Mouse (Mus musculus) liver, embryonic 15.5 days (tissue): ENCODE results near the gene Ankrd23. TPM values are rescaled to one million over a fixed set of nuclear protein-coding genes. Genes with fewer than 3 reads are reported as not detected.

ENCODE experiments used
- ATAC-seq: fragments of 200-750 bp; cut with Nextera tagmentation; 2 replicates; pipeline ENCODE4 v1.8.0; 2017; ENCODE audit warnings: moderate number of reproducible peaks, mild to moderate bottlenecking, moderate library complexity; ENCODE audit not compliant: insufficient read depth
- H3K27ac ChIP-seq: fragments of 300-500 bp; sonication (generic); replicated peaks from 2 replicates; pipeline ENCODE4 v1.5.1; 2015; ENCODE audit warnings: mild to moderate bottlenecking, inconsistent platforms
- H3K27me3 ChIP-seq: fragments of 300-500 bp; sonication (generic); 2 replicates; pipeline ENCODE4 v1.6.1; 2015; ENCODE audit warnings: mild to moderate bottlenecking, inconsistent platforms
- H3K36me3 ChIP-seq: fragments of 300-500 bp; sonication (generic); replicated peaks from 2 replicates; pipeline ENCODE4 v1.6.1; 2015; ENCODE audit warnings: moderate library complexity, mild to moderate bottlenecking, inconsistent platforms
- H3K4me1 ChIP-seq: fragments of 300-500 bp; sonication (generic); replicated peaks from 2 replicates; pipeline ENCODE4 v1.6.1; 2015; ENCODE audit warnings: inconsistent platforms
- H3K4me2 ChIP-seq: fragments of 300-500 bp; sonication (generic); 2 replicates; pipeline ENCODE4 v1.6.1; 2015; ENCODE audit warnings: moderate library complexity, mild to moderate bottlenecking, inconsistent platforms
- H3K4me3 ChIP-seq: fragments of 300-500 bp; sonication (generic); replicated peaks from 2 replicates; pipeline ENCODE4 v1.5.1; 2015; ENCODE audit warnings: mild to moderate bottlenecking, inconsistent platforms
- H3K9ac ChIP-seq: fragments of 300-500 bp; sonication (generic); 2 replicates; pipeline ENCODE4 v1.6.1; 2015; ENCODE audit warnings: moderate library complexity, mild to moderate bottlenecking, inconsistent platforms
- H3K9me3 ChIP-seq: fragments of 300-500 bp; sonication (generic); replicated peaks from 2 replicates; pipeline ENCODE4 v1.6.1; 2016; ENCODE audit warnings: inconsistent platforms
- WGBS: fragments of 180-500 bp; shearing (Covaris S2); methylation state at CpG from one replicate; pipeline ENCODE4 v1.1.7; 2015; ENCODE audit warnings: mixed read lengths; ENCODE audit not compliant: insufficient replicate concordance; 5-methylcytosine and 5-hydroxymethylcytosine counted together
- microRNA-seq: library from miRNA; unstranded; fragments of <30 nt; microRNA quantifications from one replicate; pipeline ENCODE4, GENCODE M21; 2016
- polyA plus RNA-seq: library from polyadenylated mRNA; unstranded; fragments of >200 nt; fragmentation: Nextera tagmentation; extraction: Ambion mirVana; gene quantifications from 2 replicates; pipeline ENCODE4 v1.2.1, GENCODE M21; 2015

Ankrd23 gene
- polyA plus RNA-seq, 1 experiment from 2014 or later: 2.3 TPM

DNA sequence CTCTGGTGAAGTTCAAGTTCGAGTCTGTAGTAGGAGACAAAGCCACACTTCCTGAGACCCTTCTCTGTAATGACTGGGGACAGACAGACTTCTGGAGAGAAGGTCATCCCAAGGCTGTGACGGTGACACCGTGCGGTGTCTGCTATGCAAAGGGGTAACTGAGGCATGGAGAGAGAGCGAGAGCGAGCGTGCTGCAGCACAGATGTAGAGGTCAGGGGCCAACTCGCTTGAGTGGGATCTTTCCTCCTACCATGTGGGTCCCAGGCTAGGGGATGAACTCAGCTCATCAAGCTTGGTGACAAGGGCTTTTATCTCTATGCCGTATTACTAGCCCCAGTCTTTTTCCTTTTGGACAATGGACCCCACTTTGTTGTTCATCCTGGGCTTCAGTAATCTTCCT, 49.6 kb downstream of the Ankrd23 start:
- Histone ChIP-seq H3K27ac (no peak overlapping the region), H3K4me3 (no peak overlapping the region), H3K9me3 (no peaks in the 10 kb centered on the region), H3K4me2 (no peak overlapping the region), H3K27me3 (no peaks in the 10 kb centered on the region), H3K36me3 (no peaks in the 10 kb centered on the region), H3K9ac (no peak overlapping the region), H3K4me1 (0 out of 2 replicates have a peak, but pooled peaks cover 4% of the 10 kb centered on the region)
- 78% methylated on average over 9 of the region's 9 CpGs for WGBS
- no peak for ATAC-seq

DNA sequence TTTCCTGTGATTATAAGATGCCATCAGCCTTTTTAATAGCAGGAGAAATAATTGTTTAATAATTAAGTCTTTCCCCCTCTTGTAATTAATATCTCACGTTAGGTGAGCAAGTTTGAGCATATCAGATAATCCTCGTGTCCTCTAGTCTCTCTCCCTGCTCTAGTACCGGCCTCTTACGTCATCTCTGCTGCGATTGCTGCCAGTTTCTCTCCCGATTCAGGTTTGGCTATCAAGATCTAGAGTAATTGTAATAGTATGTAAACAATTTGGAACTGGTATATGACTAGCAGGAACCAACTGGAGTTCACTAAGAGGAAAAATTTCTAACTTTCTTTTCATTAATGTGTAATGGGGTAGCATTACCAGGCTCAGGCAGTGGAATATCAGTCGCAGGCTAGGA, 51.6 kb downstream of the Ankrd23 start:
- no peak overlapping the region for H3K4me3 ChIP-seq
- ATAC-seq: no peak
- no peaks in the 10 kb centered on the region for H3K36me3 ChIP-seq
- H3K9ac ChIP-seq: no peak overlapping the region
- H3K27ac ChIP-seq: no peak overlapping the region
- H3K4me1 ChIP-seq: 0 out of 2 replicates have a peak, but pooled peaks cover 4% of the 10 kb centered on the region
- H3K27me3 ChIP-seq: no peaks in the 10 kb centered on the region
- WGBS: 57% methylated on average over 7 of the region's 7 CpGs
- H3K4me2 ChIP-seq: no peak overlapping the region
- no peaks in the 10 kb centered on the region for H3K9me3 ChIP-seq

DNA sequence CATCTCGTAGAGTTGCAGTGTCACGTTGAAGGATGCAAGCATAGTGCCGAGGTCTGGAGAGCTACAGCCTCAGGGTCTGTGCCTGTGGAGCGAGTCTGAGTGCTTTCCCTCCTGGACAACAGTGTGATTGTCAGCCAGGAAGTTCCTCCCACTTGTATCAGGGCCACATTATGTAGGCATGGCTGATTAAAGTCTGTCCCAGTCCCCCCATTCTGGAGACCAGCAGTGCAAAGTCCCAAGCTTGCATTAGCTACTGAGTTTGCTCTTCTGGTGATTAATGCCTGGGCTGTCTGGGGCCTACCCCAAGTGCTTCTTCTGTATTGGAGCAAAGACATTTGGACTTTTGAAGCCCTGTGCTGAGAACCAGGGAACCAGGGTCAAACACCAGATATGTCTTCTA, 52.9 kb downstream of the Ankrd23 start:
- no peak for ATAC-seq
- 0 out of 2 replicates have a peak, but pooled peaks cover 4% of the 10 kb centered on the region for H3K4me1 ChIP-seq
- WGBS: 65% methylated on average over 4 of the region's 4 CpGs
- no peak overlapping the region for H3K27ac ChIP-seq
- H3K27me3 ChIP-seq: no peaks in the 10 kb centered on the region
- H3K9ac ChIP-seq: no peak overlapping the region
- no peaks in the 10 kb centered on the region for H3K9me3 ChIP-seq
- H3K36me3 ChIP-seq: no peaks in the 10 kb centered on the region
- H3K4me2 ChIP-seq: no peak overlapping the region
- H3K4me3 ChIP-seq: no peak overlapping the region

Small RNA genes lying within 50 kb of the gene (microRNA-seq; reads per million reads assigned to microRNA genes)
- not detected for gene Gm47280

Other genes with a start within 250 kb of the Ankrd23 start
- gene Arid5a, start 229.2 kb downstream of the Ankrd23 start, polyA plus RNA-seq: 3.5 and 4.2 TPM in 2 replicates
- gene Kansl3, start 167.7 kb downstream of the Ankrd23 start, polyA plus RNA-seq: 12.4 and 12.6 TPM in 2 replicates
- gene Fer1l5, start 164.6 kb downstream of the Ankrd23 start, polyA plus RNA-seq: 0.23 and 0.24 TPM in 2 replicates
- gene Lman2l, start 91.6 kb downstream of the Ankrd23 start, polyA plus RNA-seq: 12.6 and 14.3 TPM in 2 replicates
- 2.7 and 2.9 TPM in 2 replicates for gene Cnnm4, start 65.3 kb downstream of the Ankrd23 start, polyA plus RNA-seq
- 1.0 and 1.1 TPM in 2 replicates for gene Cnnm3, start 25.0 kb downstream of the Ankrd23 start, polyA plus RNA-seq
- gene Gm42417, start 2.5 kb upstream of the Ankrd23 start, polyA plus RNA-seq: not detected in 2 replicates
- 6.2 and 7.0 TPM in 2 replicates for gene Ankrd39, start 10.6 kb upstream of the Ankrd23 start, polyA plus RNA-seq
- gene Sema4c, start 21.5 kb upstream of the Ankrd23 start, polyA plus RNA-seq: 1.9 and 2.0 TPM in 2 replicates
- gene Fam178b, start 146.3 kb upstream of the Ankrd23 start, polyA plus RNA-seq: 0.10 and 0.15 TPM in 2 replicates
- 362 and 401 TPM in 2 replicates for gene Cox5b, start 154.6 kb upstream of the Ankrd23 start, polyA plus RNA-seq
- not detected in 2 replicates for gene 4933424G06Rik, start 173.3 kb upstream of the Ankrd23 start, polyA plus RNA-seq
- gene Actr1b, start 177.5 kb upstream of the Ankrd23 start, polyA plus RNA-seq: 27.3 and 30.9 TPM in 2 replicates
- 0.13 and 0.15 TPM in 2 replicates for gene Zap70, start 224.9 kb upstream of the Ankrd23 start, polyA plus RNA-seq